Mouse (Mus musculus) embryonic fibroblast, embryonic 13.5 days (primary cell): Measurements from ENCODE around the gene Jak3. TPM values are rescaled to one million over a fixed set of nuclear protein-coding genes. Genes with fewer than 3 reads are reported as not detected.
"Not testable (repeated sequence)": the region's sequence is repeated elsewhere in the genome, so short reads cannot be mapped to it uniquely, and the experiment has no call there.

Source experiments
- H3K27ac ChIP-seq: 2 replicates; pipeline ENCODE4 v1.5.1; 2012; ENCODE audit warnings: low read length, control low read depth, inconsistent platforms; ENCODE audit not compliant: insufficient read depth
- H3K4me1 ChIP-seq: 2 replicates; pipeline ENCODE4 v1.6.1; 2011; ENCODE audit warnings: low read length; ENCODE audit not compliant: control insufficient read depth, insufficient read depth
- H3K4me3 ChIP-seq: 2 replicates; pipeline ENCODE4 v1.5.1; 2011; ENCODE audit warnings: mild to moderate bottlenecking, control low read depth, low read length; ENCODE audit not compliant: insufficient read depth
- CTCF ChIP-seq: IDR thresholded peaks from 2 replicates; pipeline ENCODE4 v1.5.1; 2011; ENCODE audit warnings: mild to moderate bottlenecking, control low read depth, low read length, moderate library complexity, borderline replicate concordance; ENCODE audit not compliant: insufficient read depth
- POLR2A ChIP-seq: IDR thresholded peaks from 2 replicates; pipeline ENCODE4 v1.6.1; 2011; ENCODE audit warnings: low read depth, mild to moderate bottlenecking, control low read depth, low read length, moderate library complexity
- polyA plus RNA-seq: library from polyadenylated mRNA; stranded (reverse); fragments of >200 nt; gene quantifications from 2 replicates; pipeline ENCODE4 v1.2.4, GENCODE M21; 2011; ENCODE audit warnings: low read depth; ENCODE audit not compliant: missing spikeins, insufficient read length

Jak3 gene
- polyA plus RNA-seq, 1 experiment = 6.1 TPM

DNA sequence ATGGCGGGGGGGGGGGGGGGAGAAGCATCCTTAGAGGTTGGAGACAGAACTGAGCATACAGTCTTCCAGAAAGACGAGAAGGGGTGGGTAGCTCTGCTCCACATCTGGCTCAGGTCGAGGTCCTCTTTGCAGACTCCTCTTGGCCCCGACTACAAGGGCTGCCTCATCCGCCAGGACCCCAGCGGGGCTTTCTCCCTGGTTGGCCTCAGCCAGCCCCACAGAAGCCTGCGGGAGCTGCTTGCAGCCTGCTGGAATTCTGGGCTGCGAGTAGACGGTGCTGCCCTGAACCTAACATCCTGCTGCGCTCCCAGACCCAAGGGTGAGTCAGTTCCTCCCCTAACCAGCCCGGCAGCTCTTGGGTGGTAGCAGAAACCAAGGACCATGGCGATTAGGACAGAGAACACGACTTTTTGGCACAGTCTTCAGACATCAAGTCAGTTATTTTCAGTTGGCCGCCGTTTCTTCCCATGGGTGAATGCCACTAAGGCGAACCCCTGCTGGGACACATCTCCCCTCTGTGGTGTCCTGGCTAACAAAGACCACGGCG, 5.3 kb downstream of the Jak3 start:
- TF ChIP-seq CTCF = no peak
- no peak for TF ChIP-seq POLR2A
- Histone ChIP-seq H3K4me1 (peaks cover 2% of the 10 kb centered on the region), H3K27ac (0 out of 2 replicates have a peak overlapping the region, but pooled peaks have one; percentile 12), H3K4me3 (no peak overlapping the region)

DNA sequence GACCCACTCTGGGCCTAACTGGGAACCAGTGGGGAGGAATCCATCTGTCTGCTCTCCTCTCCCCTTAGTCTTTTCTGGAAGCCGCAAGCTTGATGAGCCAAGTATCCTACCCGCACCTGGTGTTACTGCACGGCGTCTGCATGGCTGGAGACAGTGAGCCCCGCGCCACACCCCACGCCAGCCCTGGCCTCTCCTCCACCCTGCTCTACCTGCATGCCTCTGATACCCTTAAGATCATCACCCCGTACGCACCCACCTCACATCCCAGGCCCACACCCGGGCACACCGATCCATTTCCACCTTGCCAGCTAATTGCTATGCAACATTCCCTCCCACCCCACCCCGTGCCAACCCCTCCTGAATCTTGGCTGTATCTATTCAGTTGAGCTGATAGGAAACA, 6.7 kb downstream of the Jak3 start:
- Histone ChIP-seq H3K4me1 (peaks cover 2% of the 10 kb centered on the region), H3K27ac (no peak overlapping the region), H3K4me3 (no peak overlapping the region)
- TF ChIP-seq CTCF = no peak
- TF ChIP-seq POLR2A = no peak

GRCm38 (mm10) chr8:71684701-71685100, 8.6 kb downstream of the Jak3 start:
- TF ChIP-seq POLR2A (no peak), CTCF (no peak)
- Histone ChIP-seq H3K27ac (no peak overlapping the region), H3K4me3 (no peak overlapping the region), H3K4me1 (peaks cover 2% of the 10 kb centered on the region; the same call in 1 of the 2 replicates)

GRCm38 (mm10) chr8:71685573-71685972, 9.5 kb downstream of the Jak3 start:
- TF ChIP-seq POLR2A = no peak
- peak; percentile 11; the same call in 1 of the 2 replicates for TF ChIP-seq CTCF
- no peak overlapping the region for H3K4me3 ChIP-seq
- H3K4me1 ChIP-seq = peaks cover 2% of the 10 kb centered on the region; the same call in 1 of the 2 replicates
- H3K27ac ChIP-seq = no peak overlapping the region

- TF ChIP-seq CTCF = no peak
- TF ChIP-seq POLR2A = no peak
- Histone ChIP-seq H3K4me1 (peaks cover 2% of the 10 kb centered on the region; the same call in 1 of the 2 replicates), H3K4me3 (no peak overlapping the region), H3K27ac (no peak overlapping the region)
These were observed 10.1 kb downstream of the Jak3 start for GRCm38 (mm10) chr8:71686143-71686734.

GRCm38 (mm10) chr8:71687616-71688015, 11.5 kb downstream of the Jak3 start:
- no peaks in the 10 kb centered on the region for H3K4me1 ChIP-seq
- TF ChIP-seq CTCF = no peak
- TF ChIP-seq POLR2A = no peak
- no peak overlapping the region for H3K27ac ChIP-seq

GRCm38 (mm10) chr8:71689028-71689427, 12.9 kb downstream of the Jak3 start, which contains the start of gene Insl3:
Gene Insl3, plus strand, starts transcription at chr8:71689214.
- H3K4me1 ChIP-seq = no peaks in the 10 kb centered on the region
- no peak within 1 kb of the TSS for H3K27ac ChIP-seq
- TF ChIP-seq POLR2A = no peak
- no peak for TF ChIP-seq CTCF
- no peak within 1 kb of the TSS for H3K4me3 ChIP-seq

More at GRCm38 (mm10) chr8:71687616-71688015, 11.5 kb downstream of the Jak3 start:
- H3K4me3 ChIP-seq = no peak overlapping the region

DNA sequence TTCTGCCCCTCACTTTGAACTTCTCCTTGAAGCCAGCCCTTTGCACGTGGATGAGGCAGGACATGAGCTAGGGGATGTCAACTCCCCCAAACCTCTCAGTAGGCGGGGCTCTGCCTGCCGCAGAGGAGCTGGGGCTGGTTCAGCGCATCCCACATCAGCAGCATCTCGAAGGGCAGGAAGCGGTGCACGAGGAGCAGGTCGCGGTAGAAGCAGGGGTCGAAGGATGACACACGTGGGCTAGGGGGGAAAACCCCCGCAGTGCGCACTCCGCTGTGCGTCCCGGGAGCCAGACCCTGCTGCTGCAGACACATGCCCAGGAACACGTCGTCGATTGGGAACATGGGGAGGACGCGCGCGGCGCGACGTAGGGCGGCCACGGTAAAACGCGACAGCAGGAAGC, 16.4 kb downstream of the Jak3 start:
- no peaks in the 10 kb centered on the region for H3K4me1 ChIP-seq
- no peak overlapping the region for H3K4me3 ChIP-seq
- H3K27ac ChIP-seq = no peak overlapping the region
- TF ChIP-seq CTCF = no peak
- no peak for TF ChIP-seq POLR2A

- Histone ChIP-seq H3K27ac (no peak overlapping the region), H3K4me3 (no peak overlapping the region), H3K4me1 (no peaks in the 10 kb centered on the region)
- TF ChIP-seq POLR2A (no peak), CTCF (no peak)
These were observed 17.3 kb downstream of the Jak3 start for GRCm38 (mm10) chr8:71693166-71694041.

GRCm38 (mm10) chr8:71695456-71695855, 19.4 kb downstream of the Jak3 start:
- not testable (repeated sequence) for H3K4me3 ChIP-seq, H3K4me1 ChIP-seq, H3K27ac ChIP-seq
